Mouse (Mus musculus) MEL (cell line): ENCODE results near the gene Cdh13. TPM values are rescaled to one million over a fixed set of nuclear protein-coding genes. Genes with fewer than 3 reads are reported as not detected.

Source experiments
- DNase-seq: peaks from one replicate; pipeline ENCODE4 v3.0.0; 2011; ENCODE audit warnings: low read depth, low spot score
- H3K27ac ChIP-seq: 2 replicates; pipeline ENCODE4 v1.5.1; 2012; ENCODE audit warnings: low read depth, mild to moderate bottlenecking, control low read depth, low read length, moderate library complexity; ENCODE audit not compliant: control insufficient read depth
- H3K27me3 ChIP-seq, 2 experiments: fragments of 150-350 bp in 1 of 2; sonication (generic) in 1 of 2; 2 replicates each; pipeline ENCODE4 v1.6.1; 2012; ENCODE audit warnings: low read length in 2 of 2, mild to moderate bottlenecking in 2 of 2, improper control_type of control experiment in 1 of 2, moderate library complexity in 1 of 2; ENCODE audit not compliant: insufficient read depth in 2 of 2, control insufficient read depth in 1 of 2
- H3K36me3 ChIP-seq, 2 experiments: 2 replicates each; pipeline ENCODE4 v1.6.1; 2012 to 2014; ENCODE audit warnings: low read length in 2 of 2, improper control_type of control experiment in 1 of 2, inconsistent platforms in 1 of 2, mild to moderate bottlenecking in 1 of 2; ENCODE audit not compliant: insufficient read depth in 2 of 2, control insufficient read depth in 1 of 2
- H3K4me1 ChIP-seq, 2 experiments: fragments of 150-350 bp in 1 of 2; sonication (generic) in 1 of 2; 2 replicates each; pipeline ENCODE4 v1.6.1; 2012; ENCODE audit warnings: low read length in 2 of 2, improper control_type of control experiment in 1 of 2, mild to moderate bottlenecking in 1 of 2; ENCODE audit not compliant: insufficient read depth in 2 of 2, control insufficient read depth in 1 of 2
- H3K4me3 ChIP-seq, 2 experiments: fragments of 150-350 bp in 1 of 2; sonication (generic) in 1 of 2; 2 replicates each; pipeline ENCODE4 v1.5.1; 2012; ENCODE audit warnings: low read depth in 2 of 2, low read length in 2 of 2, mild to moderate bottlenecking in 2 of 2, moderate library complexity in 2 of 2, control low read depth in 1 of 2, improper control_type of control experiment in 1 of 2; ENCODE audit not compliant: control insufficient read depth in 1 of 2, insufficient read depth in 1 of 2
- H3K79me2 ChIP-seq: 2 replicates; pipeline ENCODE4 v1.6.1; 2012; ENCODE audit warnings: mild to moderate bottlenecking, low read length, moderate library complexity; ENCODE audit not compliant: control insufficient read depth, poor library complexity, insufficient read depth
- H3K9ac ChIP-seq: 2 replicates; pipeline ENCODE4 v1.6.1; 2012; ENCODE audit warnings: low read depth, mild to moderate bottlenecking, control low read depth, low read length, moderate library complexity; ENCODE audit not compliant: control insufficient read depth, poor library complexity, severe bottlenecking
- H3K9me3 ChIP-seq: fragments of 150-350 bp; sonication (generic); replicated peaks from 2 replicates; pipeline ENCODE4 v1.6.1; 2012; ENCODE audit warnings: mild to moderate bottlenecking, low read length, improper control_type of control experiment, moderate library complexity; ENCODE audit not compliant: insufficient read depth
- CHD1 ChIP-seq: IDR thresholded peaks from 2 replicates; pipeline ENCODE4 v1.6.1; 2012; ENCODE audit warnings: low read depth, mild to moderate bottlenecking, inconsistent platforms, low read length, improper control_type of control experiment
- CTCF ChIP-seq, 3 experiments: IDR thresholded peaks in 2 of 3; conservative IDR thresholded peaks in 1 of 3; 2 replicates each; pipeline ENCODE4 v1.5.1; 2011 to 2012; ENCODE audit warnings: low read length in 3 of 3, low read depth in 2 of 3, mild to moderate bottlenecking in 2 of 3, improper control_type of control experiment in 1 of 3, inconsistent platforms in 1 of 3, mixed read lengths in 1 of 3, moderate library complexity in 1 of 3; ENCODE audit not compliant: control insufficient read depth in 1 of 3, insufficient read depth in 1 of 3, poor library complexity in 1 of 3, severe bottlenecking in 1 of 3
- KAT2A ChIP-seq: conservative IDR thresholded peaks from 2 replicates; pipeline ENCODE4 v1.6.1; 2012; ENCODE audit warnings: low read depth, low read length, improper control_type of control experiment, inconsistent platforms
- MAZ ChIP-seq: IDR thresholded peaks from 2 replicates; pipeline ENCODE4 v1.6.1; 2012; ENCODE audit warnings: low read depth, mild to moderate bottlenecking, inconsistent platforms, low read length, improper control_type of control experiment
- MEF2A ChIP-seq: IDR thresholded peaks from 2 replicates; pipeline ENCODE4 v1.6.1; 2014; ENCODE audit warnings: low read depth, mild to moderate bottlenecking, inconsistent platforms, low read length, improper control_type of control experiment; ENCODE audit not compliant: poor library complexity, insufficient replicate concordance, severe bottlenecking; ENCODE audit errors: extremely low read depth
- POLR2AphosphoS2 ChIP-seq: IDR thresholded peaks from 2 replicates; pipeline ENCODE4 v1.6.1; 2011; ENCODE audit warnings: low read length, improper control_type of control experiment
- POLR2AphosphoS5 ChIP-seq: IDR thresholded peaks from 2 replicates; pipeline ENCODE4 v1.6.1; 2012; ENCODE audit warnings: low read depth, borderline replicate concordance, mild to moderate bottlenecking, inconsistent platforms, low read length, moderate library complexity, mixed read lengths
- TAL1 ChIP-seq: IDR thresholded peaks from 2 replicates; pipeline ENCODE4 v1.6.1; 2012; ENCODE audit warnings: mild to moderate bottlenecking, inconsistent platforms, low read length, moderate library complexity, mixed read lengths
- TCF12 ChIP-seq: IDR thresholded peaks from 2 replicates; pipeline ENCODE4 v1.6.1; 2014; ENCODE audit warnings: low read depth, mild to moderate bottlenecking, inconsistent platforms, low read length, improper control_type of control experiment, moderate library complexity
- USF2 ChIP-seq, 2 experiments: IDR thresholded peaks; 2 replicates each; pipeline ENCODE4 v1.6.1; 2011 to 2012; ENCODE audit warnings: improper control_type of control experiment in 2 of 2, low read length in 2 of 2, borderline replicate concordance in 1 of 2, inconsistent platforms in 1 of 2, low read depth in 1 of 2, mild to moderate bottlenecking in 1 of 2; ENCODE audit not compliant: insufficient read depth in 1 of 2
- ZC3H11A ChIP-seq: IDR thresholded peaks from 2 replicates; pipeline ENCODE4 v1.6.1; 2012; ENCODE audit warnings: low read depth, mild to moderate bottlenecking, inconsistent platforms, low read length, improper control_type of control experiment
- ZMIZ1 ChIP-seq: IDR thresholded peaks from 2 replicates; pipeline ENCODE4 v1.6.1; 2012; ENCODE audit warnings: low read depth, mild to moderate bottlenecking, inconsistent platforms, low read length, improper control_type of control experiment, moderate library complexity
- polyA plus RNA-seq, 2 experiments: library from polyadenylated mRNA; stranded (reverse) in 1 of 2; unstranded in 1 of 2; fragments of >175 nt in 1 of 2; fragments of >200 nt in 1 of 2; gene quantifications; 2 replicates each; pipeline versions ENCODE4 v1.2.1 to v1.2.4; 2012; ENCODE audit warnings: low replicate concordance in 2 of 2, low read depth in 1 of 2; ENCODE audit not compliant: insufficient read length in 2 of 2, insufficient read depth in 1 of 2, missing spikeins in 1 of 2
- total RNA-seq: library from RNA; depleted of rRNA; stranded (reverse); fragments of 300-350 nt; gene quantifications from 2 replicates; pipeline ENCODE4 v1.2.3, GENCODE M21; 2012

Cdh13 gene
- total and polyA plus RNA-seq, 3 experiments, result not detected

DNA sequence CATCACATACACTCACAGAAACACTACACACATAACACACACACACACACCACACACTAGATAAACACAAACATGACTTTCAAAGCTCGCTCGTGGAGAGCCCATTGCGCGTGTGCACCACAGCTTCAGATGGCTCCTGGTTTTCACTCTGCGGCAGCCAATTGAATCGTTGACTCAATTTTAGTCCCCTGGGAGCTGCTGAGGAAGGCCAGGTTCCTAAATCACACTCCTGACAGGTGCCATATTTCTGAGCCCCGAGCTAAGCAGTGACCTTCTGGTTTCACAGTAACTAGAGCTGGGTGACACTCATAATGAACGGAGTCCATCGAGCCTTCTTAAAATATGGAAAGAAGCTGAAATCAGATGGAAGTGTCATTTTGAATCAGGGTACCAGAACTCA lies 986.8 kb downstream of the Cdh13 start:
- Histone ChIP-seq H3K4me1 (no peaks in the 10 kb centered on the region), H3K9me3 (no peaks in the 10 kb centered on the region), H3K79me2 (no peaks in the 10 kb centered on the region), H3K36me3 (no peaks in the 10 kb centered on the region), H3K4me3 (no peak overlapping the region), H3K27me3 (no peaks in the 10 kb centered on the region), H3K27ac (no peak overlapping the region), H3K9ac (no peak overlapping the region)
- TF ChIP-seq MAZ (no peak), CHD1 (no peak), KAT2A (no peak)
- no peak for DNase-seq

DNA sequence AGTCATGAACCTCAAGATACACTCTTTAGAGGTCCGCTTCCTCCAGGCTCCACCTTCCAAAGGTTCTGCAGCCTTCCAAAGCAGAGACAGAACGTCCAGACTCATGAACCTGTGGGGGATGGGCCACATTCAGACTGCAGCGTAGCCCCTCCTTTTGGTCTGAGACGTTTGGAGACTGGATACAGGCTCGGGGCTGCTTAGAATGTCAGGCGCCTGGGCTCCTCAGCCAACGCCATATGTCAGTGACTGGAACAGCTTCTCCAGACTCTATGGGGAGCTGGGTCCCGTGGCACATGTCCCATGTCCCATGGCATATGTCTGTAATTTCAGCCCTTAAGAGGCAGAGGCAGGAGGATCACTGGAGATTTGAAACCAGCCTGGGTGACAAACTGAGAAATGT lies 989.4 kb downstream of the Cdh13 start:
- no peaks in the 10 kb centered on the region for H3K27me3 ChIP-seq
- TF ChIP-seq MEF2A (no peak), ZC3H11A (no peak), ZMIZ1 (no peak), TAL1 (no peak)
- TF ChIP-seq, all 39 proteins: peak for 0
- H3K79me2 ChIP-seq, result no peaks in the 10 kb centered on the region
- no peaks in the 10 kb centered on the region for H3K4me1 ChIP-seq
- no peaks in the 10 kb centered on the region for H3K36me3 ChIP-seq
- DNase-seq, result no peak
- H3K4me3 ChIP-seq, result no peak overlapping the region
- H3K27ac ChIP-seq, result no peak overlapping the region
- no peak overlapping the region for H3K9ac ChIP-seq
- no peaks in the 10 kb centered on the region for H3K9me3 ChIP-seq

DNA sequence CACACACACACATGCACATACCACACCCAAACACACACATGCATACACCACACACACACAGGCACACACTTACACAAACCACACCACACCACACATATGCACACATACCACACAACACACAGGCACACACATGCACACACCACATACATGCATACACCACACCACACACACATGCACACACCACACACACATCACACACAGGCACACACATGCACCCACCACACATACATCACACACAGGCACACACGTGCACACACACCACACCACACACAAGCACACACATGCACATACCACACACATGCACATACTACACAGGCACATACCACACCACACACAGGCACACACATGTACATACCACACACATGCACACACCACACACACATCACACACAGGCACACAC lies 991.9 kb downstream of the Cdh13 start:
- no peaks in the 10 kb centered on the region for H3K4me1 ChIP-seq
- no peak overlapping the region for H3K27ac ChIP-seq
- H3K9ac ChIP-seq, result no peak overlapping the region
- no peak for TF ChIP-seq CTCF (IDR thresholded peaks at IDR 0.05 in 2 of 3, conservative IDR thresholded peaks at IDR 0.05 in 1 of 3; ENCODE audit: control insufficient read depth in 1 of 3, insufficient read depth in 1 of 3, low read depth in 2 of 3, low read length in 3 of 3, poor library complexity in 1 of 3, severe bottlenecking in 1 of 3)
- TF ChIP-seq TCF12, result no peak
- no peak for TF ChIP-seq POLR2AphosphoS2
- no peak for TF ChIP-seq CHD1
- TF ChIP-seq USF2 (IDR thresholded peaks at IDR 0.05; ENCODE audit: borderline replicate concordance in 1 of 2, insufficient read depth in 1 of 2, low read depth in 1 of 2, low read length in 2 of 2), result no peak
- TF ChIP-seq POLR2AphosphoS5, result peak; percentile 62; the same call in 1 of the 2 replicates
- no peak overlapping the region for H3K4me3 ChIP-seq
- H3K36me3 ChIP-seq, result no peaks in the 10 kb centered on the region
- DNase-seq, result no peak
- no peaks in the 10 kb centered on the region for H3K9me3 ChIP-seq
- H3K27me3 ChIP-seq, result no peaks in the 10 kb centered on the region
- no peaks in the 10 kb centered on the region for H3K79me2 ChIP-seq
